Comparison of ENCODE assay signal across 9 mouse cellular contexts in the genomic region with DNA sequence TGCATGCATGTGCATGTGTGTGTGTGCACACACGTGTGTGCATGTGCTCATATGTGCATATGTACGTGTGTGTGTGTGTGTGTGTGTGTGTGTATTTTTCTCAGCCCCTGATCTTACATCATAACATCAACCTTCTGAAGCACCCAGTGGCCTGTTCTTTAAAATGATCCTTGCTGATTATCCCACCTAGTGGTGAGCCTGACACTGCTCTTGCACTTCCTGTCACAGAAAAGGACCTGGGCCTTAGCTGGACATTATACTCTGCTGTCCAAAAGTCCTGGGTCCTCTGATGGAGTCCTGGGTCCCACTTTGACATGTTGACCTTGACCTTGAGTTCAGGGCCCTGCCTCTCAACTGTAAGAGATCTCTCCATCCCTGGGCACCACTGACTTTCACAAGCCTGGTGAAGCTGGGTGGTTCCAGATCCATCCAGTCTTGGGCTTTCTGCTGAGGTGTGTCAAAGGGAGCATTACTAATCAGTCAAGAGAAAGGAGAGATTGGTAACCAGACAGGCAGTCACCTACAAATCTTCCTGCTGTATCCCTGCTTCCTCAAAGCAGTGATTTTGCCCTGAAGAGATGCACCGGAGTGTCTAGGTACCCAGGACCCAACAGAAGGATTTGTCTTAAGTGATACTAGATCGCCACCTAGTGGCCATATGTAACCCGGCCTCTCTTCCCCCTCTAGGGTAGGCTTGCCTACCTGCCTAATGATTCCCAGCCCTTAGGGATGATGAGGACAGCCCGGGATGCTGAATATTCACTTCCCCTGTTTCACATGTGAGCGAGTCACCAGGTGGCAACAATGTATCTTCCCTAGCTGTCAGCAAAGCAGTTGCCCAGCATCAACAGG. TPM values are rescaled to one million over a fixed set of nuclear protein-coding genes. Genes with fewer than 3 reads are reported as not detected.
DNase-seq lines count a peak whose midpoint lies in the region; ATAC-seq and TF ChIP-seq lines count a peak whose summit lies in the region.
"Had no signal": no experiment of that assay in that cellular context is flagged by ENCODE, and none has a peak within 500 bp of the region (broad histone marks: within the 10 kb centered on the region; RNA-seq: fewer than 3 reads in every experiment).

No protein-coding gene starts in this region.

- H3K9me3 ChIP-seq in kidney, embryonic 14.5 days (ENCODE audit: control insufficient read depth, low read length), result no peaks in the 10 kb centered on the region
- no peaks in the 10 kb centered on the region for H3K9me3 ChIP-seq in neural tube, embryonic 11.5 days (ENCODE audit: control insufficient read depth, low read length)

- TF ChIP-seq POLR2A in liver, adult 2 months (IDR thresholded peaks at IDR 0.05; ENCODE audit: extremely low read depth, insufficient read depth, low read length), result no peak

- no peak overlapping the region for H3K9ac ChIP-seq in kidney, embryonic 14.5 days (ENCODE audit: low read depth, low read length)
- no peak overlapping the region for H3K9ac ChIP-seq in liver, adult 2 months (ENCODE audit: low read depth, low read length)
- H3K9ac ChIP-seq in neural tube, embryonic 11.5 days (ENCODE audit: low read length), result no peak overlapping the region

- H3K27me3 ChIP-seq in Patski, result no peaks in the 10 kb centered on the region
- no peaks in the 10 kb centered on the region; the same call in 1 of the 2 replicates for H3K27me3 ChIP-seq in kidney, embryonic 14.5 days (ENCODE audit: control insufficient read depth, insufficient read depth, low read length)
- no peaks in the 10 kb centered on the region for H3K27me3 ChIP-seq in liver, adult 2 months (ENCODE audit: control insufficient read depth, insufficient read depth, low read length)
- H3K27me3 ChIP-seq in neural tube, embryonic 11.5 days (ENCODE audit: control insufficient read depth, insufficient read depth, low read length), result no peaks in the 10 kb centered on the region

- intact Hi-C loops in gastrocnemius, adult 2 months (cut with DNase I), result loop anchor here (1.0 to 5.0 kb wide), 3 partner anchors 28 to 304 kb away; no protein-coding TSS in a partner anchor

- CTCF ChIA-PET in Patski (lab: Charles Lee), result interaction anchor here (0.9 to 2.0 kb wide), 9 partner anchors 12 to 307 kb away, joined by 3 to 11 read pairs (median 3); no protein-coding TSS in a partner anchor

- in situ Hi-C loops in Patski (cut with MboI; ENCODE audit: low pct_unique_long_range_greater_than_20kb), result loop anchor here (5.0 to 10.0 kb wide), 3 partner anchors 49 to 309 kb away; a partner anchor contains a TSS

- H3K4me1 ChIP-seq in kidney, embryonic 14.5 days (ENCODE audit: control insufficient read depth, insufficient read depth, low read length), result no peaks in the 10 kb centered on the region
- H3K4me1 ChIP-seq in liver, adult 2 months (ENCODE audit: control insufficient read depth, insufficient read depth, low read length), result no peaks in the 10 kb centered on the region
- no peaks in the 10 kb centered on the region for H3K4me1 ChIP-seq in neural tube, embryonic 11.5 days (ENCODE audit: control insufficient read depth, insufficient read depth, low read length)

- DNase-seq in 416B (ENCODE audit: low read depth), result peak; percentile 73
- DNase-seq in Patski (ENCODE audit: low read depth, low spot score), result no peak
- DNase-seq in cerebellum, postnatal 25 days, result peak; percentile 47 to 75
- peak; percentile 61 for DNase-seq in gastrocnemius, adult 2 months
- DNase-seq in liver, adult 2 months (ENCODE audit: extremely low read depth, low read depth, low spot score), result peak; percentile 52
- DNase-seq in neural tube, embryonic 11.5 days (ENCODE audit: low spot score), result peak; percentile 73
- peak; percentile 70 for DNase-seq in thymus, postnatal 14 days

- no peak for ATAC-seq in Patski
- ATAC-seq in kidney, embryonic 14.5 days (ENCODE audit: low FRiP score, low TSS enrichment), result peak; percentile 81
- no peak; the same call in 1 of the 2 replicates for ATAC-seq in neural tube, embryonic 11.5 days (ENCODE audit: insufficient read depth, low FRiP score, low TSS enrichment)

- H3K4me2 ChIP-seq in kidney, embryonic 14.5 days (replicated peaks; ENCODE audit: low read depth, low read length), result no peak overlapping the region
- H3K4me2 ChIP-seq in neural tube, embryonic 11.5 days (ENCODE audit: low read depth), result no peak overlapping the region

- H3K79me2 ChIP-seq in liver, adult 2 months (ENCODE audit: control insufficient read depth, insufficient read depth, low read length), result no peaks in the 10 kb centered on the region

- H3K4me3 ChIP-seq in gastrocnemius, adult 2 months, result no peak overlapping the region
- no peak overlapping the region for H3K4me3 ChIP-seq in kidney, embryonic 14.5 days (ENCODE audit: low read length)
- no peak overlapping the region for H3K4me3 ChIP-seq in liver, adult 2 months (ENCODE audit: insufficient read depth, low read depth, low read length)
- no peak overlapping the region for H3K4me3 ChIP-seq in neural tube, embryonic 11.5 days (ENCODE audit: low read depth, low read length)

- no peak overlapping the region for H3K27ac ChIP-seq in gastrocnemius, adult 2 months
- H3K27ac ChIP-seq in kidney, embryonic 14.5 days (ENCODE audit: low read depth, low read length), result no peak overlapping the region
- no peak overlapping the region for H3K27ac ChIP-seq in liver, adult 2 months (replicated peaks; ENCODE audit: insufficient read depth, low read depth, low read length)
- no peak overlapping the region for H3K27ac ChIP-seq in neural tube, embryonic 11.5 days (ENCODE audit: low read depth, low read length)

- POLR2A ChIA-PET in Patski (lab: Charles Lee), result interaction anchor here (0.8 kb wide), 1 partner anchor 15 kb away, joined by 3 read pairs; no protein-coding TSS in a partner anchor

- TF ChIP-seq CTCF in Patski (IDR thresholded peaks at IDR 0.05), result peak; percentile 92
- peak; percentile 93 for TF ChIP-seq CTCF in gastrocnemius, adult 2 months (IDR thresholded peaks at IDR 0.05)
- TF ChIP-seq CTCF in liver, adult 2 months (IDR thresholded peaks at IDR 0.05; ENCODE audit: low read depth, low read length), result peak; percentile 62

- 31% methylated on average over 7 of the region's 7 CpGs for WGBS in kidney, embryonic 14.5 days
- WGBS in liver, adult 2 months, result 43% methylated on average over 7 of the region's 7 CpGs
- WGBS in neural tube, embryonic 11.5 days, result 37% methylated on average over 7 of the region's 7 CpGs

- H3K36me3 ChIP-seq in kidney, embryonic 14.5 days (ENCODE audit: control insufficient read depth, insufficient read depth, low read length), result no peaks in the 10 kb centered on the region
- H3K36me3 ChIP-seq in liver, adult 2 months (ENCODE audit: control insufficient read depth, insufficient read depth, low read length), result peaks cover 3% of the 10 kb centered on the region; the same call in 1 of the 2 replicates
- H3K36me3 ChIP-seq in neural tube, embryonic 11.5 days (ENCODE audit: control insufficient read depth, insufficient read depth, low read length), result no peaks in the 10 kb centered on the region

RNA-seq across cellular contexts. Expression of a gene that starts 3.6 kb away (rescaled TPM):
- polyA plus RNA-seq in Patski (2021), result not detected
- total RNA-seq in gastrocnemius, adult 2 months (2021), result not detected
- not detected in 2 replicates for polyA plus RNA-seq in kidney, embryonic 14.5 days (2014; fragmentation: Nextera tagmentation; extraction: Ambion mirVana)
- not detected in 2 replicates for total RNA-seq in liver, adult 2 months (2014; rRNA removed)
- polyA plus RNA-seq in liver, adult 2 months (2012; rRNA removed), result not detected in 2 replicates
- not detected in 2 replicates for polyA plus RNA-seq in neural tube, embryonic 11.5 days (2014; fragmentation: Nextera tagmentation; extraction: Ambion mirVana)
- polyA plus RNA-seq: frontal cortex, adult 2 months had no signal

RNA-seq across cellular contexts. Expression of a gene that starts 13.0 kb away (rescaled TPM):
- polyA plus RNA-seq in Patski (2021), result 1.3 TPM
- not detected for total RNA-seq in gastrocnemius, adult 2 months (2021)
- polyA plus RNA-seq in kidney, embryonic 14.5 days (2014; fragmentation: Nextera tagmentation; extraction: Ambion mirVana), result 3.7 and 6.1 TPM in 2 replicates
- 20.7 and 27.0 TPM in 2 replicates for total RNA-seq in liver, adult 2 months (2014; rRNA removed)
- 14.7 and 18.8 TPM in 2 replicates for polyA plus RNA-seq in liver, adult 2 months (2012; rRNA removed)
- polyA plus RNA-seq in neural tube, embryonic 11.5 days (2014; fragmentation: Nextera tagmentation; extraction: Ambion mirVana), result 0.15 and 0.38 TPM in 2 replicates

RNA-seq across cellular contexts. Expression of a gene that starts 41.6 kb away (rescaled TPM):
- polyA plus RNA-seq in Patski (2021), result 0.03 TPM
- total RNA-seq in gastrocnemius, adult 2 months (2021), result under 1 TPM; 0.20 to 0.25 TPM
- 0.61 TPM in 1 of 2 replicates, not detected in the other for polyA plus RNA-seq in kidney, embryonic 14.5 days (2014; fragmentation: Nextera tagmentation; extraction: Ambion mirVana)
- total RNA-seq in liver, adult 2 months (2014; rRNA removed), result 0.37 and 0.74 TPM in 2 replicates
- 0.20 and 0.27 TPM in 2 replicates for polyA plus RNA-seq in liver, adult 2 months (2012; rRNA removed)
- polyA plus RNA-seq in neural tube, embryonic 11.5 days (2014; fragmentation: Nextera tagmentation; extraction: Ambion mirVana), result 0.19 and 0.24 TPM in 2 replicates

RNA-seq across cellular contexts. Expression of a gene that starts 42.1 kb away (rescaled TPM):
- 126 TPM for polyA plus RNA-seq in Patski (2021)
- 100 to 1,000 TPM; 131 to 149 TPM for total RNA-seq in gastrocnemius, adult 2 months (2021)
- 25.7 and 33.6 TPM in 2 replicates for polyA plus RNA-seq in kidney, embryonic 14.5 days (2014; fragmentation: Nextera tagmentation; extraction: Ambion mirVana)
- total RNA-seq in liver, adult 2 months (2014; rRNA removed), result 20.1 and 22.4 TPM in 2 replicates
- 3.4 and 4.8 TPM in 2 replicates for polyA plus RNA-seq in liver, adult 2 months (2012; rRNA removed)
- polyA plus RNA-seq in neural tube, embryonic 11.5 days (2014; fragmentation: Nextera tagmentation; extraction: Ambion mirVana), result 26.9 and 29.9 TPM in 2 replicates
